Mouse (Mus musculus) embryo, embryonic 11.5 days (tissue): ENCODE measurements around the gene Elk3.

Source experiments
- DNase-seq: peaks from one replicate; pipeline ENCODE4 v3.0.0-alpha.2; 2012; ENCODE audit warnings: low read depth, low spot score

Elk3 gene

GRCm38 (mm10) chr10:93242861-93243260 lies 68.1 kb downstream of the Elk3 start:
- no peak for DNase-seq

DNA sequence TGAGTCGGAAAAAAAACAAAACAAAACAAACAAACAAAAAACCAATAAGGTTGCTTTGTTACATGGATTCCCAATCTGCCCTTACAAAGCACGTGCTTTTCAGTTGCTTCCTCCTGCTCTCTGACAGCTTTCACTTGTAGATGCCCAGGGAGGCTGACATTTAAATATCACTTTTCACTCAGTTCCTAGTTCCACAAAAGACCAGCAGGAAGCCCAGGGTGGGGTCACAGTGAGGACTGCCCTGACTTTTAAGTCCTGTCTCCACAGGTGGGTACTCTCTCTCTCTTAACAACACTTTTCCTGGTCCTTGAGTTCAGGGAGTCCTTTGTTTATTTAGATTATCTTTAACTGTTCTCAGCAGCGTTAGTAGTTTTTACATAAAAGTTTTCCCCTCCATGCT lies 68.7 kb downstream of the Elk3 start:
- DNase-seq, result no peak

DNA sequence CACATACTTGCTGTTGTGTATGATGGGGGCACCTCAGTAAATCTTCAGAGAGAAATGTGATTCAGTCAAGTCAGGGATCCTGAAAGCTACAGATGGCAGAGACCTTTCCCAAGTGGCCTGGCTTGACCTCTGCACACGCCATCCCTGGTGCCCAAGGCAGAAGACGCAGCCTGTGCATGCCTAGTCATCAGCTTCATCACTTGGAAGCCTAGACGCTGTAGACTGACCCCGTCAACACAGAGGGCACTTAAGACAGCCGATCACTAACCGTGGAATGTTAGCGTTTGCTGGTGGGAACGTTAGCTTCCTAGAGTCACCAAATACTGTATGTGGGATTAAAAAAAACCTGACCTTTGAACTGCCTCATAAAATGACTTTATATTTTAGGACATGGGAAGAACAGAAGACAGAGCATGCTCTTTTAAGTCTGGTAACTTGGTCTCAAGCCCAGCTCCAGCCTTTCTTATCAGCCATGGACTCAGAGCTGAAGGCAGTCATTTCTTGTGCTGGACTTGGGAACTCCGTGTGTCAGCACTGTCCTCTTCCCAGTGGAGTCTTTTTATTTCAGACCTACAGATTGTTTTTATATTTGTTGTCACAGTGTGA lies 71.6 kb downstream of the Elk3 start:
- no peak for DNase-seq

DNA sequence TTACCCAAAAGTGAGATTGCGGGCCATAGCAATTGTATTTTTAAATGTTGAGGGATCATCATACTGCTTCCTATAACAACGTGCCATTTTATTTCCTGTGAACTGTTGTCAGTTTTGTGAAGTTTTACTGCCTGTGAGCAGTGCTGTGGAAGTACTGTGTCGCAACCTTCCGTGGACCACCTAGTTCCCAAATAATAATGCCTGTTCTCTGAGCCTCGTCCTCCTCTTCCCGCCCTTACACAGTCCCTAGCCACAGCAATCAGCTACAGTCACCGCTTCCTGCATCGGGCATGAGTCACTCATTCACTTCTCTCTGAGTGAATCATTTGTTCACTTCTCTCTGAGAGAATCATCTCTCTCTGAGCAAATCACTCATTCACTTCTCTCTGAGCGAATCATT lies 76.2 kb downstream of the Elk3 start:
- no peak for DNase-seq

- DNase-seq, result no peak
Measured at GRCm38 (mm10) chr10:93233665-93234194, 77.2 kb downstream of the Elk3 start.

GRCm38 (mm10) chr10:93231893-93232292 lies 79.0 kb downstream of the Elk3 start:
- DNase-seq, result no peak

GRCm38 (mm10) chr10:93231490-93231889 lies 79.4 kb downstream of the Elk3 start:
- no peak for DNase-seq

DNA sequence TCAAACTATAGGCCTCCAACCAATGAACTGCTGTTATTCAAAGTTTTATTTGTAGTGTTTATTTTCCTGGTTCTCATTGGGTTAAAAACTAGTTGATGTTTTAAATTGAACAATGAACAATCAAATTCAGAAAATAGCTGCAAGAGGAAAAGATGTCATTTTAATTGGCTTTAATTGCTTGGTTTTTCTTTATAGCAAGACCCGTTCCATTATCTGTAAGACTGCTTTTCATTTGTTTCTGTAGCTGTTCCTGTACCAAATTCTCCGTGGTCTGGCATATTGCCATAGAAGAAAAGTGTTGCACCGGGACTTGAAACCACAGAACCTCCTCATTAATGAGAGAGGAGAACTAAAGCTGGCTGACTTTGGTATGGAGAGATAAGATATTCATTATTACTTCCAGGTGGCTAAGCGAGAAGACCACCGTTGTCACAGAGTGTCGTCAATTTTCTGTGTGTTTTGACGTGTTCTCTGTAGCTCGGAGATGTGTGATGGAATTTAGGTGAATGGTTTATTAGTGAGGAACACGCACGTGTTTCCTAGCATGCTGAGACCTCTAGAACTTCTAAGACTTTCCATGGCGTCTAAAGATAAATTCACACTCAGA lies 82.4 kb downstream of the Elk3 start:
- no peak for DNase-seq

DNA sequence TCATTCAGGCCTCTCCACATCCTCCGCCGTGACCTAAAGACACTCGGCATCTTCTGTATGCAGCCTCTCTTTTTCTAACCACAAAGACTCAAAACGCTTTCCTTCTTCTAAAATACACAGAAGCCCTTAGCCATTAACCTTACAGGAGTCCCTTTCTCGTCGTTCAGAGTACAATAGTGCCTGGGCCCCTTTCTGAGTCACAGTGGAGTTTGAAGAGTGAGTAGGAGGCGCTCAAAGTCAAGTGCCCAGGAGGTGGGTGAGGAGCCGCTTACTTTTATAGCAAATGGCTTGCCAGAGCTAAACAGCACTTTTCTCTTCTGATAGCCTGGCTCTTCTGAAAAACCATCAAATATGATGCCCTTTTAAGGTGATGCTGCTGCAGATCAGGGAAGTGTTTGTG lies 83.0 kb downstream of the Elk3 start:
- no peak for DNase-seq

DNA sequence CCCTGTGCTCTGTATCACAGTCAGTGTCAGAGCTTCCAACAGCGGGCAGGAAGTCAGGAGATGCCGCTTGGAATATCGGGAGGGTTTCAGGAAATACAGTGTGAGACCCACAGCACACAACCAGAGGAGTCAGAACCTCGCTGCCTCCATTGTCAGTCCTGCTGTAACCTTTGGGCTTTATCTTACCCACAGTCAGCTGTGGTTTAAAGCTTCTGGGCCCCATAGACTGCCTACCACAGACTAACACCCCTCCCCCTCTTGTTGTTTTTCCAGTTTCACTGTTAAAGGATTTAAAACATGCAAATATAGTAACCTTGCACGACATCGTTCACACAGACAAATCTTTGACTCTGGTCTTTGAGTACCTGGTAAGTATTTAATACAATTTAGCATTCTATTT lies 85.2 kb downstream of the Elk3 start:
- no peak for DNase-seq

GRCm38 (mm10) chr10:93215051-93215763 lies 95.7 kb downstream of the Elk3 start:
- DNase-seq, result no peak

DNA sequence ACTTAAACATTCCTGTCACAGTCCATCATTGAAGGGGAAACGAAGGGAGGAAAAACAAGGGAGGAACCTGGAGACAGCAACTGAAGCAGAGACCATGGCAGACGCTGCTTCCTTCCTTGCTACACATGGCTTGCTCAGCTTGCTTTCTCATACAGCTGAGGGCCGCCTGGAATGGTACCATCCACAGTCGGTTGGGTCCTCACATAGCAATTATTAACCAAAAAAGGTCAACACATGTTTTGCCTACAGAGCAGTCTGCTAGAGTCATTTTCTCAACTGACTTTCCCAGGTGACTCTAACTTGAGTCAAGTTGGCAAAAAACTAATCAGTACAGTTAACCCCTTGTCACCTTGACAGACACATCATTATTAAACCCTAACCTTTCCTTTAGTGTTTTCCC lies 96.7 kb downstream of the Elk3 start:
- no peak for DNase-seq

DNA sequence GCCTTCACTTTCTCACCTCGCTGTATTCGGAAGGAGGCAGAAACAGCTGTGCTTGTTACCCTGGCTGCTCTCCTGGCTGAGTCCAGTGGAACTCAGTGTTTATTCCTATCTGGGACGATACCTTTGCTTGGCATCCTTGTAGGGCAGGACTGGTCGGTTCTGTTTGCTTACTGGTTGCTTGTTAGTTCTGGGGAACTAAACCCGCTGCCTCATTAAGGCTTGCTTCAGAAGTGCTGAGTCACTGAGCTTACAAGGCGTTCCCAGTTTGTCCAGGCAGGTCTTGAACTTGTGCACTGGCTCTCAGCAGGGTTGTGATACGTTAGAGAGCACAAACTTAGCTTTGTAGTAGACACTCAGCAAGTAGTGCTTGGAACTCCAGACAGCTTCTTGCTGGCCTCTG lies 97.6 kb downstream of the Elk3 start:
- no peak for DNase-seq

- no peak for DNase-seq
Measured at GRCm38 (mm10) chr10:93212699-93213098, 98.2 kb downstream of the Elk3 start.

GRCm38 (mm10) chr10:93207176-93207575 lies 103.8 kb downstream of the Elk3 start:
- DNase-seq, result no peak

DNA sequence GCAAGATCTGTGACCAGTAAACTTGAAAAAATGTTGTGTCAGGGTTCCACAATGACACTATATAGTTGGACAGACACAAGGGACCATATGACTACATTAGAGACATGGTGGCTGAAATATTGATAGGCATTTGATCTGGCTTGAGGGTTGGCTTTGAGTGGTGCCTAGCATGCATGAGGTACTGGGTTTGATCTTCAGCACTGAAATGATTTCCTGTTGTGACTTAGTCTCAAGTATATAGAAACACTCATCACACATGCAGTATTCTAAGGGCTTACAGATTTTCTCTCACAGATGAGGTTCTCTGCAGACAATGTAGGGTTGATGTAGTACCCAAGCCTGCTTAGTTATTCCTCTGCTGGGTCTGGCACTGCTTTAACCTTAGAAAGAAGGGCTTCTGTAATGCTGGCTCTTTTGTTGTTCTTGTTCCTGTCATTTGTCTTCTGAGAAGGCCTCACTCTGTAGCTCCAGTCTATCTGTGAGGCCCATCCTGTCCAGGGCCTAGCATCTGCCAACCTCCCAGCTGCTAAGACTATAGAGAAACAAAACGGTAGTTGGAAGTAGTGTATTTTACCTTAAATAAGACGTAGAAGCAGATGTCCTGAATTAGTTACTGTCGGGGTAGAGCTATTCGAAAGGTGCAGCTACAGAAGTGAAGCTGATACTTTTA lies 105.5 kb downstream of the Elk3 start:
- no peak for DNase-seq

GRCm38 (mm10) chr10:93201846-93202458 lies 109.0 kb downstream of the Elk3 start:
- no peak for DNase-seq

- no peak for DNase-seq
Measured at GRCm38 (mm10) chr10:93198958-93199357, 112.0 kb downstream of the Elk3 start.
